ENCODE assay signal across 8 mouse cellular contexts in genomic region chr7:102267601-102268394, GRCm38 (mm10). TPM values are rescaled to one million over a fixed set of nuclear protein-coding genes. Genes with fewer than 3 reads are reported as not detected.
DNase-seq lines count a peak whose midpoint lies in the region; ATAC-seq and TF ChIP-seq lines count a peak whose summit lies in the region.

Gene Stim1 (plus strand): TSS chr7:102267806.

- peak within 1 kb of the TSS; percentile 83 for H3K27ac ChIP-seq in midbrain, embryonic 10.5 days (replicated peaks)

- H3K9me3 ChIP-seq in midbrain, embryonic 10.5 days (replicated peaks), result no peaks in the 10 kb centered on the region

- CTCF ChIA-PET in Patski (lab: Charles Lee), result interaction anchor here (0.7 to 1.9 kb wide), 7 partner anchors 10 to 153 kb away, joined by 3 to 6 read pairs (median 3); no protein-coding TSS in a partner anchor

- WGBS in midbrain, embryonic 10.5 days, result under 1% methylated on average over 63 of the region's 73 CpGs

- H3K4me1 ChIP-seq in midbrain, embryonic 10.5 days, result peaks cover 11% of the 10 kb centered on the region

- TF ChIP-seq CTCF in Patski (IDR thresholded peaks at IDR 0.05), result no peak

- no peaks in the 10 kb centered on the region for H3K27me3 ChIP-seq in Patski
- peaks cover 24% of the 10 kb centered on the region for H3K27me3 ChIP-seq in midbrain, embryonic 10.5 days (ENCODE audit: low read depth, poor library complexity, severe bottlenecking)

- in situ Hi-C loops in Patski (cut with MboI; ENCODE audit: low pct_unique_long_range_greater_than_20kb), result loop anchor here (5.0 to 25.0 kb wide), 2 partner anchors 140 to 420 kb away; partner anchors contain the start of genes Olfr557 and Trim68

- peak; percentile 91 for ATAC-seq in Patski

- DNase-seq in Patski (ENCODE audit: low read depth, low spot score), result peak; percentile 19
- peak; percentile 63 for DNase-seq in cerebellum, adult 11 months
- DNase-seq in forelimb bud, embryonic 11.5 days (ENCODE audit: low read depth, low spot score), result peak; percentile 40
- DNase-seq in heart, postnatal 4 days, result peak; percentile 64
- peak; percentile 28 to 42 for DNase-seq in left cerebral cortex, postnatal 14 days (ENCODE audit: low spot score in 2 of 2)
- peak; percentile 69 for DNase-seq in midbrain, embryonic 10.5 days (ENCODE audit: low spot score)
- DNase-seq in right cerebral cortex, postnatal 25 days, result peak; percentile 58
- DNase-seq in yolk sac, embryonic 10.5 days (ENCODE audit: low spot score), result peak; percentile 86

- H3K4me3 ChIP-seq in midbrain, embryonic 10.5 days, result peak within 1 kb of the TSS; percentile 91

- POLR2A ChIA-PET in Patski (lab: Charles Lee), result interaction anchor here (0.5 to 1.0 kb wide), 4 partner anchors 9 to 119 kb away, joined by 3 read pairs; no protein-coding TSS in a partner anchor

- H3K36me3 ChIP-seq in midbrain, embryonic 10.5 days, result no peaks in the 10 kb centered on the region

- intact Hi-C loops in left cerebral cortex, postnatal 14 days (cut with DNase I), result loop anchor here (2.0 kb wide), 1 partner anchor 149 kb away; no protein-coding TSS in a partner anchor

RNA-seq across cellular contexts. Expression of gene Stim1, which starts in this region (rescaled TPM):
- polyA plus RNA-seq in Patski (2021), result 47.2 TPM
- 10 to 100 TPM; 23.9 to 24.0 TPM for total RNA-seq in heart, postnatal 4 days (2021)
- 10 to 100 TPM; 84.7 to 88.7 TPM for total RNA-seq in left cerebral cortex, postnatal 14 days (2021)
- 11.7 and 12.4 TPM in 2 replicates for polyA plus RNA-seq in midbrain, embryonic 10.5 days (2016; fragmentation: Nextera tagmentation; extraction: Ambion mirVana)

Comparison
In these comparisons a context has a peak if more than half of its experiments do, and no peak if none do; other contexts are left out.
1. Peak in every context shown above with its lines: DNase-seq, ATAC-seq, H3K4me3 ChIP-seq and H3K27ac ChIP-seq.
2. DNase-seq: peak in every context shown above with its lines; median percentile 86 in yolk sac, embryonic 10.5 days; 69 in midbrain, embryonic 10.5 days; 64 in heart, postnatal 4 days; 63 in cerebellum, adult 11 months; 58 in right cerebral cortex, postnatal 25 days; 40 in forelimb bud, embryonic 11.5 days; 35 in left cerebral cortex, postnatal 14 days; 19 in Patski.